Mouse (Mus musculus) brain, embryonic 14.5 days (tissue): ENCODE results near the gene Ankrd11.

Experiments
- CTCF ChIP-seq: fragments of 200-500 bp; IDR thresholded peaks from 2 replicates; pipeline ENCODE4 v1.5.1; 2012; ENCODE audit warnings: inconsistent platforms, mild to moderate bottlenecking, moderate library complexity, borderline replicate concordance; ENCODE audit not compliant: insufficient read depth, insufficient read length; ENCODE audit errors: extremely low read depth
- POLR2A ChIP-seq: fragments of 200-500 bp; IDR thresholded peaks from 2 replicates; pipeline ENCODE4 v1.6.1; 2012; ENCODE audit warnings: mild to moderate bottlenecking, inconsistent platforms, borderline replicate concordance; ENCODE audit not compliant: poor library complexity, insufficient read depth, insufficient read length, severe bottlenecking; ENCODE audit errors: extremely low read depth

GRCm38 (mm10) chr8:122893451-122893850 is 148.6 kb downstream of the Ankrd11 start:
- TF ChIP-seq POLR2A (no peak), CTCF (no peak)
